Mouse (Mus musculus) lung, embryonic 14.5 days (tissue): ENCODE measurements at regions not wholly inside any gene's neighbourhood (a gene's known extent, or its start where the extent isn't known, plus 50 kb on each side); places are given as distances from the start of the nearest gene placed in this dataset.

Experiments used
- ATAC-seq: fragments of 200-750 bp; cut with Nextera tagmentation; 2 replicates; pipeline ENCODE4 v1.8.0; 2017; ENCODE audit warnings: mild to moderate bottlenecking, moderate TSS enrichment, moderate library complexity; ENCODE audit not compliant: insufficient read depth
- DNase-seq: peaks from one replicate; pipeline ENCODE4 v3.0.0-alpha.2; 2015
- H3K27ac ChIP-seq: fragments of 300-500 bp; sonication (generic); 2 replicates; pipeline ENCODE4 v1.5.1; 2014; ENCODE audit warnings: low read depth, mild to moderate bottlenecking, moderate library complexity
- H3K27me3 ChIP-seq: fragments of 300-500 bp; sonication (generic); 2 replicates; pipeline ENCODE4 v1.6.1; 2014; ENCODE audit warnings: low read length, control low read depth; ENCODE audit not compliant: insufficient read depth
- H3K36me3 ChIP-seq: fragments of 300-500 bp; sonication (generic); 2 replicates; pipeline ENCODE4 v1.6.1; 2014; ENCODE audit warnings: control low read depth; ENCODE audit not compliant: insufficient read depth
- H3K4me1 ChIP-seq: fragments of 300-500 bp; sonication (generic); 2 replicates; pipeline ENCODE4 v1.6.1; 2014; ENCODE audit warnings: antibody characterized with exemption, control low read depth; ENCODE audit not compliant: insufficient read depth
- H3K4me2 ChIP-seq: fragments of 300-500 bp; sonication (generic); 2 replicates; pipeline ENCODE4 v1.6.1; 2014; ENCODE audit warnings: mild to moderate bottlenecking
- H3K4me3 ChIP-seq: fragments of 300-500 bp; sonication (generic); 2 replicates; pipeline ENCODE4 v1.5.1; 2014; ENCODE audit warnings: low read depth, low read length
- H3K9ac ChIP-seq: fragments of 300-500 bp; sonication (generic); 2 replicates; pipeline ENCODE4 v1.6.1; 2014
- H3K9me3 ChIP-seq: fragments of 300-500 bp; sonication (generic); 2 replicates; pipeline ENCODE4 v1.6.1; 2016; ENCODE audit warnings: low read depth, low read length, control low read depth
- CTCF ChIP-seq: IDR thresholded peaks from 2 replicates; pipeline ENCODE4 v1.5.1; 2016; ENCODE audit warnings: antibody characterized with exemption, low read depth
- WGBS: fragments of 180-500 bp; shearing (Covaris S2); extraction: QIAGEN DNeasy Blood & Tissue Kit; methylation state at CpG from one replicate; pipeline ENCODE4 v1.1.7; 2014; 5-methylcytosine and 5-hydroxymethylcytosine counted together

DNA sequence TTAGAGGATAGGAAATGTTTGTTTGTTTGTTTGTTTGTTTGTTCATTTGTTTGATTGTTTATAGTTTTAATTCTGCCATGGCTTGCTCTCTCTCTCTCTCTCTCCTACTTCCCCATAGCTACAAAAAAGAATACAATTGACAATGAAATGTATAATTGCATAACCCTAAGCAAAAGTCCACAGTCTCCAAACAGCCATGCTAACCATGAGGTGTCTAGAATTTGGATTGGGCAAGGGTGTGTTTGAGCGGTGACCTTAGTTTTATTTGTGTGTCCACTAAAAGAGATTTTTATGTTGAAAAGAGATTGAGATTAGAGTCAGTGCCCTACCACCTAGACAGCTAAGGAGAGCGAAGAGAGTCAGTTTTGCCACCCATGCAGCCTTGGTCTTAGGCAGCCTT is 141.2 kb downstream of the Tm2d1 start:
- 88% methylated on average over 2 of the region's 2 CpGs for WGBS
- Histone ChIP-seq H3K9me3 (no peaks in the 10 kb centered on the region), H3K4me2 (no peak overlapping the region), H3K36me3 (no peaks in the 10 kb centered on the region), H3K4me3 (no peak overlapping the region), H3K27ac (no peak overlapping the region), H3K9ac (no peak overlapping the region), H3K4me1 (no peaks in the 10 kb centered on the region; the same call in 1 of the 2 replicates), H3K27me3 (no peaks in the 10 kb centered on the region)
- TF ChIP-seq CTCF, result no peak
- DNase-seq, result no peak
- ATAC-seq, result no peak

GRCm38 (mm10) chr4:98240289-98240688 is 142.8 kb downstream of the Tm2d1 start:
- no peaks in the 10 kb centered on the region; the same call in 1 of the 2 replicates for H3K4me1 ChIP-seq
- no peak for TF ChIP-seq CTCF
- H3K36me3 ChIP-seq, result no peaks in the 10 kb centered on the region
- no peak overlapping the region for H3K9ac ChIP-seq
- no peaks in the 10 kb centered on the region for H3K27me3 ChIP-seq
- no peak overlapping the region for H3K27ac ChIP-seq
- no peaks in the 10 kb centered on the region for H3K9me3 ChIP-seq
- DNase-seq (no peak), ATAC-seq (no peak)
- H3K4me2 ChIP-seq, result no peak overlapping the region
- no peak overlapping the region for H3K4me3 ChIP-seq

DNA sequence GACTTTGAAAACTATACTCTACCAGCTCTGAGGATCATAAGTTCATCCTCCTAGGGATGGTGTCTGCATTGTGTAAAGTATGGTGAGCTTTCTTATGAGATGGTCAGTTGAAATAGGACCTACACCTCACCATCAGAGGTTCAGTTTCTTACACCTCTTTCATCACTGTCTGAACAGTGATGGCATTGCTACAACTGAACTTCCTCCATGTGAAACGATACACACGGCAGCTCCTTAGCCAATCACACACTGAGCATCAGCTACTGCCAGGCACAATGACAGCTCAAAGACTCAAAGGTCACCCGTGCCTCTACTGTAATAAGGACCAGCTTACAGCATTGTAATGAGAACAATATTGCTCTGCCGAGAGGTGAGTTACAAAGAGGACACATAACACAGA is 145.0 kb downstream of the Tm2d1 start:
- no peak overlapping the region for H3K4me3 ChIP-seq
- no peak overlapping the region for H3K27ac ChIP-seq
- TF ChIP-seq CTCF, result no peak
- H3K9ac ChIP-seq, result no peak overlapping the region
- no peaks in the 10 kb centered on the region for H3K27me3 ChIP-seq
- H3K36me3 ChIP-seq, result no peaks in the 10 kb centered on the region
- H3K4me2 ChIP-seq, result no peak overlapping the region
- H3K9me3 ChIP-seq, result no peaks in the 10 kb centered on the region
- no peak for DNase-seq
- 54% methylated on average over 4 of the region's 4 CpGs for WGBS
- H3K4me1 ChIP-seq, result no peaks in the 10 kb centered on the region
- no peak for ATAC-seq

DNA sequence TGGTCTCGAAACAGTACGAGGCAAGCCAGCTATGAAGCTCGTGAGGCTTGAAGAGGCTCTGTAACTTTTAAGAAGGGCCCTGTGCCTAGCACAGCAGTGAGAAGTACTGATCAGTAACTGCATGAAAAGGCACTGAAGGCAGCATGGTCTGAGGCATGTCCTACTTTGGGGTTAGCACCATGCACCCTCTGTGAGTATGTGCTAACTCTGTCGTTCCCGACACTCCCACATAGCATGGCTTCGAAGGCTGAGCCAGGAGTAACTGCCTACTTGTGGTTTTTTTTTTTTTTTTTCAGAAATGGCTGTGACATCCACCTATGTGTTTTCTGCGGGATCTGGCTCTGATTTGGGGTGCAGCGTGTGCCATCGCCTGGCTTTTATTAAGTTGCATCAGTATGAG is 145.6 kb downstream of the Tm2d1 start:
- no peaks in the 10 kb centered on the region for H3K4me1 ChIP-seq
- no peak for TF ChIP-seq CTCF
- no peaks in the 10 kb centered on the region for H3K9me3 ChIP-seq
- H3K36me3 ChIP-seq, result no peaks in the 10 kb centered on the region
- DNase-seq (no peak), ATAC-seq (no peak)
- H3K4me3 ChIP-seq, result no peak overlapping the region
- no peak overlapping the region for H3K9ac ChIP-seq
- no peak overlapping the region for H3K4me2 ChIP-seq
- WGBS, result 79% methylated on average over 9 of the region's 9 CpGs
- H3K27me3 ChIP-seq, result no peaks in the 10 kb centered on the region
- no peak overlapping the region for H3K27ac ChIP-seq

DNA sequence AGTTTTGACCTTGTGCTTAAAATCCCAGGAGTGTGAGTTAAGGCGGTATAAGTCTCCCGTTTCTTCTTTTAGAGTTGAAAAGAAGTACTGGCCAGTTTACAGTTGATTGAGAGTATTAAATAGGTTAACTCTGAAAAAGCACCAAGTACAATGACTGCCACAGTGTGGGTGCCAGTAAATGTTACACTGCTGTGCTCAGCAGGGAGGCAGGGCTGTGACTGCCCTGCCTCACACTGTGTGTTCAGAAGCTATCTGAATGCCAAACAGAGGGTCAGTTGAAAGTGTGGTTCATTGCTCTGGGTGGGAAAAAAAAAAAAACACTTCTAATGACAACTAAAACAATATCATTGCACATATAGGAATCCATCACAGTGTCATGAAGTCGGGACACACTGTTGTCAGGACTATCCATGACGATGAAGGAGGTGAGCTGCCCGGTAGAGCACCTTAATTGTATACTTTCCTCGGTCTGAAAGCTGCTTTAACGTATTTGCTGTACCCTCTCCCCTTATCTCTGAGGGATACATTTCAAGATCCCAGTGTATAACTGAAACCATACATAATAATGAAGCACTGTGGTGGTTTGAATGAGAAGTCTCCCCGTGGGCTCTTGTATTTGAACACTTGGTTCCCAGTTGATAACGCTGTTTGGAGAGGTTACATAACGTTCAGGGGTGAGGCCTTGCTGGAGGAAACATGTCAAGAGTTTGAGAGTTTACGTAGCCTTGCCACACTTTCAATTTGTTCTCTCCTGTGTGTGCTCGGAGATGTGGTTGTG is 146.9 kb downstream of the Tm2d1 start:
- Histone ChIP-seq H3K9ac (no peak overlapping the region), H3K27ac (peak overlapping the region; percentile 60), H3K27me3 (no peaks in the 10 kb centered on the region), H3K4me3 (no peak overlapping the region), H3K36me3 (no peaks in the 10 kb centered on the region), H3K4me2 (peak overlapping the region; percentile 25), H3K9me3 (no peaks in the 10 kb centered on the region), H3K4me1 (no peaks in the 10 kb centered on the region)
- WGBS, result 43% methylated on average over 12 of the region's 12 CpGs
- DNase-seq (peak; percentile 56), ATAC-seq (peak; percentile 42)
- no peak for TF ChIP-seq CTCF

DNA sequence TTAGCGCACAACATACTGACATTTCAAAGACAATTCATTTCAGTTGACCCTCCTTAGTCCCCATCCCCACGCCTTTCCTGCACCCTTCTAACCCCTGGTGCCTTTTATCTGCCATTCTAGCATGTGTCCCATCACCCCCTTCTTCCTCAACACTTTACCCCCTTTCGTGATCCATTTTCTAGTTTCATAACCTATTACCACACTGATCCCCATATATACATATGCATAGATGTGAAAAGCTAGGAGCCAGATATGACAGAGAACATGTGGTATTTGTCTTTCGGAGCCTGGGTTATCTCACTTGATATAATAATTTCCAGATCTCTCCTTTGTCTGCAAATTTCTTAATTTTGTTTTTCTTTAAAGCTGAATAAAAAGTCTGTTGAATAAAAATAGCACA is 154.9 kb downstream of the Tm2d1 start:
- WGBS, result 67% methylated on average over 4 of the region's 4 CpGs
- Histone ChIP-seq H3K36me3 (no peaks in the 10 kb centered on the region), H3K4me1 (no peaks in the 10 kb centered on the region), H3K9me3 (no peaks in the 10 kb centered on the region), H3K4me3 (no peak overlapping the region), H3K4me2 (no peak overlapping the region), H3K27ac (no peak overlapping the region), H3K9ac (no peak overlapping the region), H3K27me3 (no peaks in the 10 kb centered on the region)
- no peak for TF ChIP-seq CTCF
- ATAC-seq, result no peak
- peak; percentile 30 for DNase-seq

DNA sequence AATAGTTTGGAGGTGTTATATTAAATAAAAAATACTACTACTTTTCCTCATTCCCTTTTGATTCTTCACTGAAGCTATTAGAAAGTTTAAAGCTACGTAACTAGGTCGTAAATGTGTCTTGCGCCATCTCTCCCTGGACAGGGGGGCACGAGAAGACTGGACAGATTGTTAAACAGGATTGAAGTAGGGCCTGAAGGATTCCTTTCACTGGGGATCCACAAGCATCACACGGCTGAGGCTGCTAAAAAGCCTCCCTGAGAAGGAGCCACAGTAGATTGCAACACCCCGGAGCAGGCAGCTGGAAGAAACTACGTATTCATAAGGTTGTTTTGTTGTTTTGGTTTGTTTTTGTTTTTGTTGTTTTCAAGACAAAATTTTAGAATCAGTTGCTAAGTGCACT is 158.7 kb downstream of the Tm2d1 start:
- Histone ChIP-seq H3K36me3 (no peaks in the 10 kb centered on the region), H3K9ac (no peak overlapping the region), H3K4me1 (no peaks in the 10 kb centered on the region), H3K4me2 (no peak overlapping the region), H3K9me3 (no peaks in the 10 kb centered on the region), H3K4me3 (no peak overlapping the region), H3K27ac (no peak overlapping the region), H3K27me3 (no peaks in the 10 kb centered on the region)
- TF ChIP-seq CTCF, result no peak
- 71% methylated on average over 7 of the region's 7 CpGs for WGBS
- no peak for DNase-seq
- ATAC-seq, result no peak

- Histone ChIP-seq H3K9ac (no peak overlapping the region), H3K36me3 (no peaks in the 10 kb centered on the region), H3K4me2 (no peak overlapping the region), H3K27ac (no peak overlapping the region), H3K27me3 (no peaks in the 10 kb centered on the region), H3K9me3 (no peaks in the 10 kb centered on the region), H3K4me1 (no peaks in the 10 kb centered on the region), H3K4me3 (no peak overlapping the region)
- no peak for TF ChIP-seq CTCF
- ATAC-seq (no peak), DNase-seq (no peak)
- WGBS, result 40% methylated on average over 8 of the region's 8 CpGs
Measured at GRCm38 (mm10) chr4:98223429-98223828, 159.7 kb downstream of the Tm2d1 start.
